ENCODE assay signal across 12 mouse cellular contexts in the genomic region with DNA sequence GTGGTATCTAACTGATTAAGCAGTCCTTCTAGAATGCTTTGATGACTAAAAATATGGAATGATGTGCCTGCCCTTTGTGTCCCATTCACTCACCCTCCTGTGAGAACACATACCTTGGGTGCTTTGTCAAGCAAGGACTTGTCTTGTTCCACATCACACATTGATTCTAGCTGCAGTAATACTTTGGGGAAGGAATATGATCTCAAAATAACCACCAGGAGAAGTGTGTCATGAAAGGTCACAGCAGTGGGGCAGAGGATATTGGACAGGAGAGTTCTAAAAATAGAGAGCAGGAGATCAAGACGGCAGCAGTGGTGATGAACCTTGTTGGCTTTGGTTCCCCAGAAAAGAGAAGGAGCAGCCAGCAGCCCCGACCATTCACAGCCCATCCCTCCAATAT.
"Had no signal": no experiment of that assay in that cellular context is flagged by ENCODE, and none has a peak within 500 bp of the region (broad histone marks: within the 10 kb centered on the region; RNA-seq: fewer than 3 reads in every experiment).

No protein-coding gene starts in this region.

- H3K9me3 ChIP-seq: limb, embryonic 15.5 days; liver, embryonic 12.5 days; midbrain, embryonic 12.5 days had no signal

- H3K27ac ChIP-seq: limb, embryonic 15.5 days; liver, embryonic 12.5 days; macrophage; midbrain, embryonic 12.5 days; stomach, postnatal 0 days had no signal

- H3K4me1 ChIP-seq: limb, embryonic 15.5 days; liver, embryonic 12.5 days; megakaryocyte, embryonic 14.5 days; midbrain, embryonic 12.5 days had no signal

- ATAC-seq: liver, embryonic 12.5 days had no signal

- H3K4me3 ChIP-seq: limb, embryonic 15.5 days; liver, embryonic 12.5 days; megakaryocyte, embryonic 14.5 days; midbrain, embryonic 12.5 days had no signal

- H3K27me3 ChIP-seq: limb, embryonic 15.5 days; liver, embryonic 12.5 days; megakaryocyte, embryonic 14.5 days; midbrain, embryonic 12.5 days had no signal

- DNase-seq: kidney, postnatal 14 days; lung, embryonic 14.5 days; lung, postnatal 10 days; right cerebral cortex, adult 18-20 months; right cerebral cortex, postnatal 25 days; thymus, postnatal 4 days had no signal

- H3K9ac ChIP-seq: limb, embryonic 15.5 days; liver, embryonic 12.5 days; lung, embryonic 14.5 days; midbrain, embryonic 12.5 days had no signal

- H3K36me3 ChIP-seq: limb, embryonic 15.5 days; liver, embryonic 12.5 days; midbrain, embryonic 12.5 days had no signal

- H3K4me2 ChIP-seq: limb, embryonic 15.5 days; liver, embryonic 12.5 days; lung, embryonic 14.5 days; midbrain, embryonic 12.5 days had no signal
